Mouse (Mus musculus) cerebellum, postnatal 10 days (tissue): ENCODE measurements at regions not wholly inside any gene's neighbourhood (a gene's known extent, or its start where the extent isn't known, plus 50 kb on each side); places are given as distances from the start of the nearest gene placed in this dataset.
A peak's percentile ranks its signal among the peaks of the same experiment; 100 is the strongest.

Experiments used
- DNase-seq, 2 experiments: peaks; one replicate each; pipeline ENCODE4 v3.0.0; 2021; ENCODE audit warnings: mixed read lengths in 2 of 2

GRCm38 (mm10) chr4:125765171-125765570 is 259.2 kb upstream of the Csf3r start:
- DNase-seq = peak; percentile 38 to 41

DNA sequence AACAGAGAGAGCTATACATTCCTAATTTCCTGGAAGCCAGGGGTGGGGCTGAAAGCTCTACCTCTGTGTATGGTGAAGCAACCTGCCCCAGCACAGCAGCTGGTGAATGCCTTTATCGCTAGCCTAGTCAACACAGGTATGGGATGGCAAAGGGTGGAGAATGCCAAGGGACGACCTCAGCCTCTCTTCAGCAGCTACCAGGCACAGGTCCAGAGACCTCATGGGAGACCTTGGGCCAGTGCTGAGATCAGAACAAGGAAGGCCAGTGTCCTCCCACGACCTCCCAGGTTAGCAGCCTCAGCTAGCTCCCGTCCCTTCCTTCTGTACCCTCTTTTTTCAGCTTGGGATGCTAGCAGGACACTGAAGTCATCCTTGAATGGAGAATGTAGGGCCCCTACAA is 247.2 kb upstream of the Csf3r start:
- no peak for DNase-seq

GRCm38 (mm10) chr4:125780113-125780512 is 244.2 kb upstream of the Csf3r start:
- DNase-seq = no peak

DNA sequence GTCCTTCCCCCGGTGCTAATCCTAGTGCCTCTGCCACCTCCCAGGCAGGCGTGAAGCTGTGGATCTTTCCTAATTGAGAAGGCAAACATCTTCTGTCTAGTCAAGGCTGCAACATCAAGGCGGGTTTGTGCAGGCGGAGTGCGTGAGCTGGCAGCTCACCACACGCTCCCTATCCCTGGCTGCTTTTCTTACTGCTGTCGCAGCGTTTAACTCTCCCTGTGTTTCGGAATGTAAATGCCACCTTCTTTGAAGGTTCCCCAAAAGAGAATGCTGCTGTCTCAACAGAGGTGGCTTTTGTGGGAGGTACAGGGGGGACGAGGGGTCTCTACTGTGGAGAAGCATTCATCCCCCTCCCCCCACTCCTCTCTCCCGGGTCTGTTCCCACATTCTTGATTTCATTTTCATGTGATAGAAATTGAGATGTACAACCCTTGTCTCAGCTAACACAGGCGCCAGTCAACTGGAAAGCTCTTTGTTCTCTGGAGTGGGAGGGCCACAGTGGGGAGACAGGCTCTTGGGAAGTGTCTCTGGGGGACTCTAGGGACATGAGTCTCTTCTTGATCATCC is 243.3 kb upstream of the Csf3r start:
- DNase-seq = peak; percentile 24 to 27

DNA sequence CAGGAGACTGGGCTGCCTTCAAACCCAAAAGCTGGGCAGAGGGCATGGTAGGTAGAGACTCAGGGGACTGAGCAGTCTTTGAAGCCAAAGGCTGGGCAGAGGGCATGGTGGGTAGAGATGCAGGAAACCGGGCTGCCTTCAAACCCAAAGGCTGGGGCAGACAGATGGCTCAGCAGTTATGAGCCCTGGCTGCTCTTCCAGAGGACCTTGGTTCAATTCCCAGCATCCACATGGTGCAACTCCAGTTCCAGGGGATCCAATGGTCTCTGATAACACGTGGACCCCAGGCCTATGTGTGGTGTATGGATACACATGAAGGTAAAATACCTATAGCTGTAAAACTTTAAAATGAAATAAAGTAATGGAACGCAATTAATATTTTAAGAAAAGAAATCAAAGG is 242.0 kb upstream of the Csf3r start:
- peak; percentile 54 to 73 for DNase-seq

- DNase-seq = no peak
Measured at GRCm38 (mm10) chr4:125786083-125786482, 238.3 kb upstream of the Csf3r start.

DNA sequence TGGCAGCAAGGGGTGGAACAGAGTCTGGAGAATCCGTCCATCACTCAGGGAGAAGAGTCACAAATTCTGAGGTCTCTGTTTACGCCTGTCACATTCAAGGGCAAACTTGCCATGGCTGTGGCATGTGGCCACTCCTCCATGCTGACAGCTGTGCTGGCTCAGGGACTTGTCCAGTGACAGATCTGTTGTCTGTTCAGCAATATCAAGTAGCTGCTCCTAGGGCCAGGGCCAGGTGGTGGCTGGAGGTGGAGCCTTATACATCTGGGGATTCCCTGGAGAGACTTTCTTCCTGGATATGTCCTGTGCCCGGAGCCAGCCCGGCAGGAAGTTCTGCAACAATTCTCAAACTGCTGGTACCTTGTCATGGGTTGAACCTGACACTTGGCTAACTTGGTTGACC is 229.7 kb upstream of the Csf3r start:
- DNase-seq = no peak

- DNase-seq = no peak
Measured at GRCm38 (mm10) chr4:125807923-125808322, 216.4 kb upstream of the Csf3r start.

DNA sequence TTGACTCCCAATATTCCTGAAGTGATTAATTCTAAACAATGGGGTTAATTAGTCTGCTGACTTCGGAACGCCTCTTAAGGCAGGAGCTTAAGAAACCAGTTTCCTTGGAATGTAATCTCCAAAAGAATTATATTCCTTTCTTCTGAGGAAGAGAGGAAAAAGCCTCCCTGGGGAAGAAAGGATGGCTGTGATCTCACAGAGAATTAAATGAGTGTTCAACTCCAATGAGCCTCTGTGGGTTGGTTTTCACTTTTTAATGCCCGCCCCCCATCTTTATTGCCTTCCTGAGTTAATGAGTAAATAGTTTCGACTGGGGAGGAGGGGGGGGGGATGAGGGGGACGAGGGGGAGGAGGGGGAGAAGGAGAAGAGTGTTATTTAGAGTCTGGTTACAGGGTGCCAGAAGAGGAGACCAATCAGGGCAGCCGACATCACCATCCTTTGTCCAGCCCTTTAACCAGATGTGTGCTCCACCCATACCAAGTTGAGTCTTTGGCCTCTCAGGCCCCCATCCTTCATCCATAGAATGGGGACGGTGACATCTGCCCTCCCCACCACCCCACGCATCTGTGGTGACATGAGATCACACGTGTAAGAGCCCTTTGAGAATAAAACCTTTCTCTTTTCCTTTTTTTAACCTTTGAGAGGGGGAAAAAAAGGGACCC is 214.8 kb upstream of the Csf3r start:
- DNase-seq = no peak

GRCm38 (mm10) chr4:125810247-125810646 is 214.1 kb upstream of the Csf3r start:
- DNase-seq = no peak

- peak; percentile 49 to 62 for DNase-seq
Measured at GRCm38 (mm10) chr4:125814311-125814710, 210.0 kb upstream of the Csf3r start.

GRCm38 (mm10) chr4:125815276-125815675 is 209.1 kb upstream of the Csf3r start:
- no peak for DNase-seq

- peak; percentile 59 to 68 for DNase-seq
Measured at GRCm38 (mm10) chr4:125824525-125824924, 199.8 kb upstream of the Csf3r start.

DNA sequence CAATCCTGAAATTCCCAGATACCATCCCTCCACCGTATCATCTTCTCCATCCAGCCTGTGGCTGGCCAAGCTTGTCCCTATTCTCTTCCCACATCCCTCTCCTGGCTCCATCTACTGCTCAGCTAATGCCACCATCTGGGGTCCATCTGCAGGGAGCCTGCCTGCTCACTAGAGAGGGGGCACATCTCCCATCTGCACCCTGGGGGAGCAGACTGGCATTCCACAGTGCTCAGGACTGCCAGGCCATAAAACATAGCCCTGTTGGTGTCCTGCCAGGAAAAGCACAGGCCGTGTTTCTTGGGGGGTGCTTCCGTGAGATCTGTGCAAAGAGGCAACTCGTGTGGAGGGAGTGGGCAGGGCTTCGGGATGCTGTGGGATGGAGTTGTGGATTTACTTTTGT is 197.9 kb upstream of the Csf3r start:
- DNase-seq = peak; percentile 50 to 63

GRCm38 (mm10) chr4:125835250-125835649 is 189.1 kb upstream of the Csf3r start:
- DNase-seq = peak in 1 of 2 experiments; percentile 37

DNA sequence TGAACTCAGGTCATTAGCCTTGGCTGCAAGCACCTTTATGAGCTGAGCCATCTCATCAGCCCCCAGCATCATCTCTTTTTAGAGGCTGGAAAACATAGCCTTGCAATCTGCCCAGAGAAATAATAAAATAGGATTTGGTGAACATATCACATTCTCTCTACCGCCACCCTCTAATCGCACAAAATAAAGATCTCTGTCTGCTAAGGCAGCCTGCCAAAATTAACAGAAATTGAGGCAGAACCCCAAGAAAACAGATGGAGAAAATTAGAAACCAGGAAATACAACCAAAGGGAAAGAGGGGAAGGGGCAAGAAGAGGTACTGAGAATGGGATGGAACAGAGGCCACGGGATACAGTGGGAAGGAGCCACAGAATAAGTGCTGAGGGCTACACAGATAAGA is 176.8 kb upstream of the Csf3r start:
- no peak for DNase-seq

GRCm38 (mm10) chr4:125850300-125850699 is 174.1 kb upstream of the Csf3r start:
- DNase-seq = peak; percentile 86 to 88

GRCm38 (mm10) chr4:125852545-125852944 is 171.8 kb upstream of the Csf3r start:
- DNase-seq = peak; percentile 57 to 66

GRCm38 (mm10) chr4:125855983-125856591 is 168.3 kb upstream of the Csf3r start:
- peak; percentile 47 to 50 for DNase-seq

- DNase-seq = no peak
Measured at GRCm38 (mm10) chr4:125856781-125857180, 167.6 kb upstream of the Csf3r start.

DNA sequence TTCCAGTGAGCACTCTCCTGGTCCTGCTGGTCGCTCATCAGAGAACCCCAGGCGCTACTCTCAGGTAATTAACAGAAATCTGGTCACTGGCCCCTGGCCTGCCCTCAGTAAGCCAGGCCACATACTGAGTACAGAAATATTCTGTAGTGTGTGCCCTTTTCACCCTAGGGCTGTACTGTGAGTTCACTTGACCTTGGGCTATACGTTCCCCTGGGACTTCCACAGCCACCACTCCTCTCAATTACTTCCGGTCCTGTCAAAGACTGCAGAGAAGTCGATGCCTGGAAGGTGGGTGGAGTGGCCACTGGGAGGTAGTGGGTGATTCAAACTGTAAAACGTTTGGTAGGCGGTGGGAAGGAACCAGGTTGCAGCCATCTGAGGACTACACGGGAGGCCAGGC is 159.3 kb upstream of the Csf3r start:
- no peak for DNase-seq

DNA sequence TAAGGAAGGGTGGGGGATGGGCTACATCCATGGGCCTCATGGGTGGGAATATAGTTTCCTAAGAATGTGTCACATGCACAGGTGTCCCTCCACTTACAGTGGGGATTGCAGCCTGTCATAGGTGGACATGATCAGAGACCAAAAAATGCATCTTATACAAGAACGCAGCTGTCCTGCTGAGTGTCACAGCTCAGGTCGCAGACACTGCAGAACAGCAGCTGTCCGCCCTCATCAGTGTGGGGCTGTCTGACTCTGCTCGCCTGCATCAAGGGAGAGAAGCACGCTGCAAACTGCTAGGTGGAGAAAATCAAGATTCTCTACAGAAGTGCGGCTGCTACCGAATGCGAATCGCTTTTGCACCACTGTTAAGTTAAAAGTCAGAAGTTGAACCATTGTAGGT is 158.6 kb upstream of the Csf3r start:
- DNase-seq = no peak

- peak in 1 of 2 experiments; percentile 41 for DNase-seq
Measured at GRCm38 (mm10) chr4:125871211-125871610, 153.1 kb upstream of the Csf3r start.

DNA sequence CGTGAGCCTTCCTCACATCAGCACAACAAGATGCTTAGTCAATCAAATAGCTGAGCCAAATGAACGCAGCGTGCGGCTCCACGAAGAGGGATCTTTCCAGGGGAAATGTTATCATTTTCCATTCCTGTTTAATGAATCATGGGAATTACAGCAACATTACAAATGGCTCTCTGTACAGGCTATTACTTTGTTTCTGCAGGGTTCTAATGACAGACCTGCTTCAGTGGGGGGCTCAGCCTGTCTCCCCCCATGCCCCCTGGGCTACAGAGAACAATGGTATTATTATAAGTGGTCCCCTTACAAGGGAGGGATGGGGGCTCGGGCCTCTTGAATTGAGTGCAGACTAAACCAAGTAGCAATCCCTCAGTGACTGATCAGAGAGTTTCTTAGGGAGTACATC is 144.3 kb upstream of the Csf3r start:
- no peak for DNase-seq
